Mouse (Mus musculus) bone marrow, adult 2 months (tissue): ENCODE data around the gene Gabrb1.

Experiments used
- CTCF ChIP-seq: fragments of 200-500 bp; IDR thresholded peaks from 2 replicates; pipeline ENCODE4 v1.5.1; 2011; ENCODE audit warnings: low read length, control low read depth; ENCODE audit not compliant: control insufficient read depth, insufficient read depth
- POLR2A ChIP-seq: fragments of 200-500 bp; IDR thresholded peaks from 2 replicates; pipeline ENCODE4 v1.6.1; 2011; ENCODE audit warnings: low read depth, mild to moderate bottlenecking, control low read depth, low read length, borderline replicate concordance; ENCODE audit not compliant: control insufficient read depth

- TF ChIP-seq CTCF (no peak), POLR2A (no peak)
These were observed 504.9 kb downstream of the Gabrb1 start for GRCm38 (mm10) chr5:72162855-72163254.
